In the genomic region with DNA sequence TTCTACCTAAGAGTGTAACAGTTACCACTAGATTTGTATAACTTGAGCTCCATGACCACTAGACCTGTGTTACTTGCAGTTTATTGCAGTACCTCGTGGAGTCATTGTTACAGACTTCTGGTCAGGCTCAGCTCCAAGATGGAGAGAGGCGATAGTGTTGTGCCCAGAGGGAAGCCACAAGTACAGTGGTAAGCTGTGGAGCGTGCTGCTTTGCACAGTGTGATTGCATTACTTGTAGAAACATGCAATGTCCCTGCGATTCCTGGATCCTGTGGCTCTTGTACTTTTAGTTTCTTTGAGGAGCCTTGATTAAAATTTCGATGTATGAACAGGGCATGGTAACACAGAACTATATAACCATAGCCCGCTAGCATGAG, we compare ENCODE assay signal across 10 mouse cellular contexts. TPM values are rescaled to one million over a fixed set of nuclear protein-coding genes. Genes with fewer than 3 reads are reported as not detected.
DNase-seq lines count a peak whose midpoint lies in the region; ATAC-seq lines count a peak whose summit lies in the region.
"Had no signal": no experiment of that assay in that cellular context is flagged by ENCODE, and none has a peak within 500 bp of the region (broad histone marks: within the 10 kb centered on the region; RNA-seq: fewer than 3 reads in every experiment).

No protein-coding gene starts in this region.

- H3K9me3 ChIP-seq in neural tube, embryonic 11.5 days (ENCODE audit: control insufficient read depth, low read length), result no peaks in the 10 kb centered on the region
- H3K9me3 ChIP-seq in forebrain, embryonic 15.5 days, result no peaks in the 10 kb centered on the region
- H3K9me3 ChIP-seq in limb, embryonic 12.5 days, result no peaks in the 10 kb centered on the region
- H3K9me3 ChIP-seq in stomach, embryonic 14.5 days (ENCODE audit: control insufficient read depth, low read depth, low read length), result no peaks in the 10 kb centered on the region

- no peak for ATAC-seq in neural tube, embryonic 11.5 days (ENCODE audit: insufficient read depth, low FRiP score, low TSS enrichment)
- no peak for ATAC-seq in forebrain, embryonic 15.5 days (replicated peaks)
- no peak for ATAC-seq in limb, embryonic 12.5 days (ENCODE audit: insufficient number of reproducible peaks, insufficient read depth, low FRiP score, low TSS enrichment, low read depth)
- ATAC-seq in stomach, embryonic 14.5 days (ENCODE audit: insufficient number of reproducible peaks, insufficient read depth, low FRiP score, low read depth), result no peak
- no peak for ATAC-seq in frontal cortex, adult (ENCODE audit: low TSS enrichment)

- no peak overlapping the region for H3K27ac ChIP-seq in neural tube, embryonic 11.5 days (ENCODE audit: low read depth, low read length)
- no peak overlapping the region for H3K27ac ChIP-seq in forebrain, embryonic 15.5 days (replicated peaks)
- H3K27ac ChIP-seq in limb, embryonic 12.5 days, result peak overlapping the region; percentile 82; the same call in 1 of the 2 replicates
- H3K27ac ChIP-seq in stomach, embryonic 14.5 days (ENCODE audit: low read length), result no peak overlapping the region

- H3K27me3 ChIP-seq in neural tube, embryonic 11.5 days (ENCODE audit: control insufficient read depth, insufficient read depth, low read length), result no peaks in the 10 kb centered on the region
- H3K27me3 ChIP-seq in forebrain, embryonic 15.5 days, result no peaks in the 10 kb centered on the region
- H3K27me3 ChIP-seq in limb, embryonic 12.5 days, result no peaks in the 10 kb centered on the region
- H3K27me3 ChIP-seq in stomach, embryonic 14.5 days (ENCODE audit: control insufficient read depth, insufficient read depth, low read length), result no peaks in the 10 kb centered on the region

- peak overlapping the region; percentile 78 for H3K4me3 ChIP-seq in neural tube, embryonic 11.5 days (ENCODE audit: low read depth, low read length)
- H3K4me3 ChIP-seq in forebrain, embryonic 15.5 days, result peak overlapping the region; percentile 84
- peak overlapping the region; percentile 74 for H3K4me3 ChIP-seq in limb, embryonic 12.5 days (replicated peaks)
- H3K4me3 ChIP-seq in stomach, embryonic 14.5 days (ENCODE audit: low read depth, low read length), result peak overlapping the region; percentile 53

- no peaks in the 10 kb centered on the region for H3K36me3 ChIP-seq in neural tube, embryonic 11.5 days (ENCODE audit: control insufficient read depth, insufficient read depth, low read length)
- H3K36me3 ChIP-seq in forebrain, embryonic 15.5 days, result peaks cover 11% of the 10 kb centered on the region; the same call in 1 of the 2 replicates
- H3K36me3 ChIP-seq in limb, embryonic 12.5 days, result peaks cover 28% of the 10 kb centered on the region
- H3K36me3 ChIP-seq in stomach, embryonic 14.5 days (ENCODE audit: control insufficient read depth, insufficient read depth, low read length), result peaks cover 12% of the 10 kb centered on the region; the same call in 1 of the 2 replicates

- peaks cover 7% of the 10 kb centered on the region; the same call in 1 of the 2 replicates for H3K4me1 ChIP-seq in neural tube, embryonic 11.5 days (ENCODE audit: control insufficient read depth, insufficient read depth, low read length)
- H3K4me1 ChIP-seq in forebrain, embryonic 15.5 days, result peaks cover 12% of the 10 kb centered on the region
- H3K4me1 ChIP-seq in limb, embryonic 12.5 days (replicated peaks), result peaks cover 14% of the 10 kb centered on the region
- H3K4me1 ChIP-seq in stomach, embryonic 14.5 days (ENCODE audit: control insufficient read depth, insufficient read depth, low read length), result peaks cover 4% of the 10 kb centered on the region; the same call in 1 of the 2 replicates

- H3K4me2 ChIP-seq in neural tube, embryonic 11.5 days (ENCODE audit: low read depth), result peak overlapping the region; percentile 80
- H3K4me2 ChIP-seq in forebrain, embryonic 15.5 days (replicated peaks), result peak overlapping the region; percentile 66
- H3K4me2 ChIP-seq in limb, embryonic 12.5 days, result peak overlapping the region; percentile 80
- peak overlapping the region; percentile 62 for H3K4me2 ChIP-seq in stomach, embryonic 14.5 days (replicated peaks; ENCODE audit: low read depth, low read length)

- WGBS in neural tube, embryonic 11.5 days, result 87% methylated on average over 6 of the region's 6 CpGs
- 81% methylated on average over 6 of the region's 6 CpGs for WGBS in forebrain, embryonic 15.5 days
- 85% methylated on average over 6 of the region's 6 CpGs for WGBS in limb, embryonic 12.5 days
- WGBS in stomach, embryonic 14.5 days, result 82% methylated on average over 6 of the region's 6 CpGs

- H3K9ac ChIP-seq in neural tube, embryonic 11.5 days (ENCODE audit: low read length), result peak overlapping the region; percentile 89
- no peak overlapping the region for H3K9ac ChIP-seq in forebrain, embryonic 15.5 days (replicated peaks)
- peak overlapping the region; percentile 78; the same call in 1 of the 2 replicates for H3K9ac ChIP-seq in limb, embryonic 12.5 days (replicated peaks)
- no peak overlapping the region for H3K9ac ChIP-seq in stomach, embryonic 14.5 days (replicated peaks; ENCODE audit: low read depth, low read length)

- DNase-seq in neural tube, embryonic 11.5 days (ENCODE audit: low spot score), result no peak
- DNase-seq in neural tube, embryonic 10.5 days (ENCODE audit: extremely low spot score, low spot score), result no peak
- DNase-seq in Muller cell, postnatal 12 days (ENCODE audit: inconsistent ontology term), result no peak
- DNase-seq in T-cell, adult 2 months (ENCODE audit: low spot score), result no peak
- DNase-seq: adrenal gland, adult 2 months; thymus, postnatal 25 days had no signal

RNA-seq across cellular contexts. Expression of a gene that starts 0.9 kb away (rescaled TPM):
- polyA plus RNA-seq in neural tube, embryonic 11.5 days (2014; fragmentation: Nextera tagmentation; extraction: Ambion mirVana), result 11.0 and 13.0 TPM in 2 replicates
- polyA plus RNA-seq in forebrain, embryonic 15.5 days (2015; fragmentation: Nextera tagmentation; extraction: Ambion mirVana), result 11.5 and 11.6 TPM in 2 replicates
- 8.9 and 11.0 TPM in 2 replicates for polyA plus RNA-seq in limb, embryonic 12.5 days (2016; fragmentation: Nextera tagmentation; extraction: Ambion mirVana)
- 7.1 and 9.4 TPM in 2 replicates for polyA plus RNA-seq in stomach, embryonic 14.5 days (2014; fragmentation: Nextera tagmentation; extraction: Ambion mirVana)

RNA-seq across cellular contexts. Expression of a gene that starts 21.0 kb away (rescaled TPM):
- 16.0 and 19.9 TPM in 2 replicates for polyA plus RNA-seq in neural tube, embryonic 11.5 days (2014; fragmentation: Nextera tagmentation; extraction: Ambion mirVana)
- 22.9 TPM in 2 replicates for polyA plus RNA-seq in forebrain, embryonic 15.5 days (2015; fragmentation: Nextera tagmentation; extraction: Ambion mirVana)
- 12.8 and 13.5 TPM in 2 replicates for polyA plus RNA-seq in limb, embryonic 12.5 days (2016; fragmentation: Nextera tagmentation; extraction: Ambion mirVana)
- 11.4 and 12.4 TPM in 2 replicates for polyA plus RNA-seq in stomach, embryonic 14.5 days (2014; fragmentation: Nextera tagmentation; extraction: Ambion mirVana)

RNA-seq across cellular contexts. Expression of a gene that starts 28.9 kb away (rescaled TPM):
- not detected in 2 replicates for polyA plus RNA-seq in neural tube, embryonic 11.5 days (2014; fragmentation: Nextera tagmentation; extraction: Ambion mirVana)
- polyA plus RNA-seq in forebrain, embryonic 15.5 days (2015; fragmentation: Nextera tagmentation; extraction: Ambion mirVana), result not detected in 2 replicates
- polyA plus RNA-seq in limb, embryonic 12.5 days (2016; fragmentation: Nextera tagmentation; extraction: Ambion mirVana), result not detected in 2 replicates
- polyA plus RNA-seq in stomach, embryonic 14.5 days (2014; fragmentation: Nextera tagmentation; extraction: Ambion mirVana), result not detected in 2 replicates
- polyA plus RNA-seq: adrenal gland, adult 2 months had no signal

RNA-seq across cellular contexts. Expression of a gene that starts 36.1 kb away (rescaled TPM):
- polyA plus RNA-seq in neural tube, embryonic 11.5 days (2014; fragmentation: Nextera tagmentation; extraction: Ambion mirVana), result 6.1 and 7.2 TPM in 2 replicates
- polyA plus RNA-seq in forebrain, embryonic 15.5 days (2015; fragmentation: Nextera tagmentation; extraction: Ambion mirVana), result 5.9 and 7.0 TPM in 2 replicates
- polyA plus RNA-seq in limb, embryonic 12.5 days (2016; fragmentation: Nextera tagmentation; extraction: Ambion mirVana), result 4.9 and 6.6 TPM in 2 replicates
- polyA plus RNA-seq in stomach, embryonic 14.5 days (2014; fragmentation: Nextera tagmentation; extraction: Ambion mirVana), result 7.5 and 8.2 TPM in 2 replicates

RNA-seq across cellular contexts. Expression of a gene that starts 38.9 kb away (rescaled TPM):
- polyA plus RNA-seq in neural tube, embryonic 11.5 days (2014; fragmentation: Nextera tagmentation; extraction: Ambion mirVana), result not detected in 2 replicates
- not detected in 2 replicates for polyA plus RNA-seq in forebrain, embryonic 15.5 days (2015; fragmentation: Nextera tagmentation; extraction: Ambion mirVana)
- not detected in 2 replicates for polyA plus RNA-seq in limb, embryonic 12.5 days (2016; fragmentation: Nextera tagmentation; extraction: Ambion mirVana)
- not detected in 2 replicates for polyA plus RNA-seq in stomach, embryonic 14.5 days (2014; fragmentation: Nextera tagmentation; extraction: Ambion mirVana)
- polyA plus RNA-seq: adrenal gland, adult 2 months had no signal

Comparison
In these comparisons a context has a peak if more than half of its experiments do, and no peak if none do; other contexts are left out.
1. H3K9ac ChIP-seq: peak in neural tube, embryonic 11.5 days (single experiment) and limb, embryonic 12.5 days (single experiment); none in forebrain, embryonic 15.5 days (single experiment) and stomach, embryonic 14.5 days (single experiment).
2. Peak in every context shown above with its lines, with median percentiles within 50 percentile points of each other: H3K4me2 ChIP-seq and H3K4me3 ChIP-seq.